Mouse (Mus musculus) right cerebral cortex, postnatal 25 days (tissue): Measurements from ENCODE around the gene Gpr157.

Source experiments
- DNase-seq: peaks from one replicate; pipeline ENCODE4 v3.0.0; 2022

Gpr157 gene

DNA sequence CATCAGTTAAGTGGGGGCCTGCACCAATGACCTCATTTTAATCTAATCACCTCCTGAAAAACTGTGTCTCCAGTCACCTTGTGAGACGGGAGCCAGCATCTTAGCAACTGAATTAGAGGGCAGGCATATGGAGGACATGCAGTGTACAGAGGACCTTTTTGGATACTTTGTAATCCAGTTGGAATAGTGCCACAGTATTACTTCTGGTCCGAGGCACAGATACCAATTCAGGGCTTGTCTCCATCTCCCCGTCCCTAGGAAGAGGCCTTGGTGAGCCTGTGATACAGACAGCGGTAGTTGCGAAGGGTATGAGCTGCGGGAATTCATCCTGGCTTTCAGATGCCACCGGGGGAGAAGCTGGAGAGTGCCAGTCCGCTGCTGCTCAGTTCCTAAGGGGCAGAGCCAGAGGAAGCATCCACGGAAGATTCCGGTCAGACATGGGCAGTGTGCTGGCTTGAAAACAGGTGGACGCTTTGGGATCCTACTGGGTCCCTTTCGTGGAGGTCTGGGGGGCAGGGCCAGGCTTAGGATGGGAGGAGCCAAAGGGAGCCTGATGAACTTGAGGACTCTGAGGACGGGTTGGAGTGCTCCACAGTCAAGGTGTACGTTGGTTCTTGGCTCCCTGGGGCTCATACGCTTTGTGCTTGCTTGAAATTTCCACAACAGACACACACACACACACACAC, 14.6 kb upstream of the Gpr157 start:
- no peak for DNase-seq

GRCm38 (mm10) chr4:150073102-150073473, 14.1 kb upstream of the Gpr157 start:
- no peak for DNase-seq

DNA sequence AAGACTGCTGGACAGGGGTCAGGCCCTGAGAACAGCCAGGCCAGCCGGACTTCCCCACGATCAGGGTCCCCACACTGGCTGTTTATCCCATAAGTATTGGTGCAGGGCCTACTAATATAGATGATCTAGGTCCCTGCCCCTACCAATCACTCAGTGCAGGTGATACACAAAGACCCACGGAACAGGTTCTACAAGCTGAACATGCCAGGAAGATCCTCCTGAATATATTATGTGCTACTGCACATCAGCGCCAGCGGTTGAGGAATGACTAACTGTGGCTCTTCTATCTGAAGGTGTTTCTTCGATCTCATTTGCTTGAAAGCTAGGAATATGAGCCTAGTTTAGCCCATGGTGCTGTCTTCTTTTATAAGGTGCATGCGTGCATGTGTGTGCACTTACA, 11.8 kb upstream of the Gpr157 start:
- no peak for DNase-seq

GRCm38 (mm10) chr4:150076147-150076546, 11.0 kb upstream of the Gpr157 start:
- DNase-seq, result no peak

GRCm38 (mm10) chr4:150078646-150079045, 8.5 kb upstream of the Gpr157 start:
- DNase-seq, result no peak

DNA sequence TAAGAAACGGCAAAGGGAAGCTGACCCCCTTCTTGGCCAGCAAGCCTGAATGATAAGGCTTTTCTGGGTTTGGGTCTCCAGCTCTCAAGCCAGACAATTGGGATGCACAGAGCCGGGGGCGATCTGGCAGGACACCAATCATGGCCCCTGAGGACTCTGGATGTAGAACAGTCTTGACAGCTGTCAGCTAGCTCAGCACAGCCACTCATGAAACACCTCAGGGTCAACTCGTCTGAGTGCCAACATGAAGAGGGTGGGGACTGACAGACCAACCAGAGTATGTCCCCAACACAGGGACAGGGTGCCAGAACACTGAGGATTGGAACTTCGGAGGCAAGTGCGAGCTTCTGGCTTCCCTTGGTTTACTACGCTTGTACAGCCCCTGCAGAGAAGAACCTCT, 7.9 kb upstream of the Gpr157 start:
- no peak for DNase-seq

DNA sequence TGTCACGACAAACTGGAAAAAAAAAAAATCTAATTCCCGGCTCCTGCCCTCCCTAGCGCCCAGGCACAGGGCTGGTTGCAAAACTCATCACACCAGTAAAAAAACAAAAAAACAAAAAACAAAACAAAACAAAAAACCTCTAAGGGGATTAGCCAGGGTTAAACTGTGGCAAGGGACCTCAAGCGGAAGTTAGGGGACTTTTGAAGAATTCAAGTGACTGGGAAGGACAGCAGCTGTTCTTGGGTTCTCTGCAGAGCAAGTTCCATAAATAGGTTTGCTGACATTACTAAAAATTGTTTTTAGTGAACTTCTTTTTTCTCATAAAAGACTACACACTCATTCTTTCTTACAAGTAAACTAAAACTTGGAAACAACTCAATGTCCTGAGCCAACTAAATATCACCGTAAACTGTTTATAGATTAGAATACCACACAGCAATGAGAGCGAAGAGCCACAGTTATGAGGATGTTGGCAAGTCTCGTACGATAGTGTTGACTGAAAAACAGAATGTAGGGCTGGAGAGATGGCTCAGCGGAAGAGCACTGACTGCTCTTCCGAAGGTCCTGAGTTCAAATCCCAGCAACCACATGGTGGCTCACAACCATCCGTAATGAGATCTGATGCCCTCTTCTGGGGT, 6.7 kb upstream of the Gpr157 start:
- no peak for DNase-seq

DNA sequence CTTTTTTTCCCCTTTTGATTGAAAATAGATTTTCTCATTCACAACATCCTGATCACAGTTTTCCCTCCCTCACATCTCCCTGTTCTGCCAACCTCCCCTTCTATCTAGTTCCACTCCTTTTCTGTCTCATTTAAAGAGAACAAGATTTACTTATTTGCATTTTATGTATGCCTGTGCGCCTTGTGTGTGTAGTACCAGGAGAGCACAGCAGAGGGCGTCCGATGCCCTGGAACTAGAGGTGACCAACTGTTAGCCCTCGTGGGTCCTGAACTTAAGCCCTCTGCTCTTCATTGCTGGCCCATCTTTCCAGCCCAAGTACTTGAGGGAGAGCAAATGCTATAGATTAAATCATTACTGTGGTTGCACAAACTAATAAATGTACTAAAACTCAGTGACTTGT, 1.8 kb upstream of the Gpr157 start:
- no peak for DNase-seq

- no peak for DNase-seq
Observed at GRCm38 (mm10) chr4:150086841-150087160, 364 bp upstream of the Gpr157 start.

DNA sequence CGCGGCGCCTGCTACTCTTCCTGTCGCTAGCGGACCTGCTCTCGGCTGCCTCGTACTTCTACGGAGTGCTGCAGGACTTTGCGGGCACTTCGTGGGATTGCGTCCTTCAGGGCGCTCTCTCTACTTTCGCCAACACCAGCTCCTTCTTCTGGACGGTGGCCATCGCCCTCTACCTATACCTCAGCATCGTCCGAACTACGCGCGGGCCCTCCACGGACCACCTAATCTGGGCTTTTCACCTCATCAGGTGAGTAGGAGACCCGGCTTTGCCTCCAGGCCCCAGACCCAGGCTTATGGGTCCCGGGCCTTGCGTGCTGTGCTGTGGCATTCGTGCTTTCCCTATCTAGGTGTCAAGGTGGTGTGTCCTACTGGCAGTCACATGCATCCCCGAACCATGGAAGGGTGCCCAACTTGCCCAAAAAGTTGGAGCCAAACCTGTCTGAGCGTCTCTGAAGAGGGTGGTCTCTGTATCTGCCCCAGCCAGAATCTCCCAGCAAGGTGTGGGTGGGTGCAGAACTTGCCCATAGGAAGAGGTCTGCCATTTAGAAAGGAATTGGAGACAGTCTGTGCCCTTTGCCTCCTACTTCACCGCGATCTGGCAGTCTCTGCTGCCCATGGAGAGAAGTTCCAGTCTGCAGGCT, 845 bp downstream of the Gpr157 start:
- no peak for DNase-seq

DNA sequence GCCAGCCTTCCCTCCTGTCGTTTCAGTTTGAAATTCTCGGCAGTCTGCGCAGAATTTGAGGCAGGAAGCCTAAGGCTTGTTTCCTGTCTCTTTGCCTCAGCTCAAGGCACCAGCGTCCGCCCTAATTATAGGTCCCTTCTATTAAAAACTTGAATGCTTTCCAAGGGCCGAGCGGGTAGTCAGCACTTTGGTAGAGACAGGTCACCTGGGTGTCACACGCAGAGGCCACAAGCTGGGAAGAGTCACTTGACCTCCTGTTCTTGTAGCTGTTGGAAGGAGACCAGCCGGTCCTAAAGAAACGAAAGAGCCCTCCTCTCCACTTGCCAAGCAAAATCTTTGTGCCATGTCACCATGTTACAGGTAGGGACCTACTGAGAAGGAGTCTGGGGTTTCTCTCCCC, 2.0 kb downstream of the Gpr157 start:
- no peak for DNase-seq

DNA sequence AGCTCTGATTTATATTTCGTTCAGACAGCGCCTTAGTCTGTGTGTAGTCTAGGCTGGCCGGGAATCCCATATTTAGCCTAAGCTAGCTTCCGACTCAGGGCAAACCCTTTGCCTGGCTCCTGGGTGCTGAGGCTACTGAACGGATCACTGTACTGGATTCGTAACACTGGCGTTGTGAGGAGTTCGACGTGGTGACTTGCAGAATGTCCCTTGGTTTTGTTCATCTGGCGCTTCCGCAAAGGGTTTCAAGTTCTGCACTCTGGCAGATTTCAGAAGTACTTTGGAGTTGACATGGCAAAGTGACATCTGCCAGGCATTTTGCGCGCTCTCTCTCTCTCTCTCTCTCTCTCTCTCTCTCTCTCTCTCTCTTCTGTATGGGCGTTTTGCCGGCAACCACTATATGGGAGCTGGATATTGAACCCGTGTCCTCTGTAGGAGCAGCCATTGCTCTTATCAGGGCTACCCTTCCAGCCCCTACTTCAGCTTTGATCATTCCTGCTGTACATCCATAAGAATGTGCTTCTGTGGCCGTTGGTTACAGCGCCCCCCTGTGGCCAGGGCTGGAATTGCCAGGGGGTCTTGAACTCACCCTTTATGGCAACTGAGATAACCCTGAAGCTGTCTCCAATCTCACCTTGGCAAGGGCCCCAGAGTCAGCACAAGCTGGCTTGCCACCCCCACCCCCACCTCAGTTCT, 4.9 kb downstream of the Gpr157 start:
- DNase-seq, result no peak

DNA sequence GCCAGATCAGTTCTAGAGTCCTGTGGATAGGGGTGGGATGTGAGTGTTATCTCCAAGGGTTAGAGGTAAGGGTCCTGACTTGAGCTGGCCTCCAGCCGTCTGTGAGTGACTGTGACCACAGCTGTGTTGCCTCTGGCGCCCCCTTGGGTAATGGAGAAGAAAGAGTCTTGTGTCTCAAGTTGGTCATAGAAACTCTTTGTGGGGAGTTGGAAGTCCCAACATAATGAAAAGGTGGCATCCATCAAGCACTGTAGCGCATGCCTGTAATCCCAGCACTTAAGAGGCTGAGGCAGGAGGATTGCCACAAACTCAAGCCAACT, 5.4 kb downstream of the Gpr157 start:
- DNase-seq, result no peak

- DNase-seq, result no peak
Observed at GRCm38 (mm10) chr4:150093560-150094462, 6.6 kb downstream of the Gpr157 start.

DNA sequence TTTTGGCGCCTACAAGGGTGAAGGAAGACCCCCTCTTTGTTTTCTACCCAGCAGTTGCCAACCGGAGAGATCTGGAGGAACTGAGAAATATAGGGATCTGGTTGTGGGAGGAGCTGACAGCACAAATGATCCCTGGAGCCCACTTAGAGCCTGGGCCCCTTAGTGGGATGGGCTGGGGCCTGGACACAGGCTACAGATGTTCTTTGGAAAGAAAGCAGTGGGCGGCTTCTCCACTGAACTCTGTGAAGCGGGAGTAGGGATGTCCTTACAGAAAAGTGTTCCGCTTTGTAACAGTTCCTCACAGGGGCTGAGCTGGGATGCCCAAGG, 7.3 kb downstream of the Gpr157 start:
- no peak for DNase-seq

DNA sequence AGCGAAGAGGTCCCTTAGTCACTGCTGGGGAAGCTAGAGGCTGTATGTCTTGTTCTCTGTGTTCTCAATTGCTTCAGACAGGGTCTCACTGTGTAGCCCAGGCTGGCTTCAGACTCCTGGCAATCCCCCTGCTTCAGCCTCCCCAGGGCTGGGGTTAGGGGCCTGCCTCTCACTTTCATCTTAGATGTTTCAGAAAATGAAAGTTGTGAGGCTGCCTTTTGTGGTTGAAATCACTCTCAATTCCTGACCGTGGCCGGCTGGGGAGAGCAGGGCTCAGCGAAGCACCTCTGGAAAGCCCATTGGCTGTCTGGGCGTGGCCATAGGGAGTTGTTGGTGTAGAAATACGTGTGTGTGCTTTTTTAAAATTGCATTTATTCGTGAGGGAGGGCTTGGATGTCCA, 9.1 kb downstream of the Gpr157 start:
- no peak for DNase-seq

DNA sequence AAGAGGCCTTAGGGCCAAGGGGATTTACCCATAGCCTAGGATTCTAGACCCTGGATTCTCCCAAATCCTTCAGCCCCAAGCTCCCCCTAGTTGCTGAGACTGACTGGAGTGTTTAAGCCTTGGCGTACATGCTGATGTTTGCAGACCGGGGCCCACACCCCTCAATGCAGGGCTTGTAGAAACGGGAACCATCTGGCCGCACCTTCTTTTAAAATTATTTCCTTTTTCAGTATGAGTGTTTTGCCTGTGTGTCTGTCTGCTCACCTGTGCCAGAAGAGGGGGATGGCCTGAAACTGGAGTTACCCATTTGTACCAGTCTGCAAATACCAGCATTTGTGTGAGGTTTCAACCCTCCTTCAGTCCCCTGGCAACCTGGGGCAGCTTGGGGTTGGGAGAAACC, 10.7 kb downstream of the Gpr157 start:
- DNase-seq, result no peak

- DNase-seq, result no peak
Observed at GRCm38 (mm10) chr4:150098880-150099279, 11.7 kb downstream of the Gpr157 start.

GRCm38 (mm10) chr4:150102822-150103221, 15.7 kb downstream of the Gpr157 start:
- no peak for DNase-seq

DNA sequence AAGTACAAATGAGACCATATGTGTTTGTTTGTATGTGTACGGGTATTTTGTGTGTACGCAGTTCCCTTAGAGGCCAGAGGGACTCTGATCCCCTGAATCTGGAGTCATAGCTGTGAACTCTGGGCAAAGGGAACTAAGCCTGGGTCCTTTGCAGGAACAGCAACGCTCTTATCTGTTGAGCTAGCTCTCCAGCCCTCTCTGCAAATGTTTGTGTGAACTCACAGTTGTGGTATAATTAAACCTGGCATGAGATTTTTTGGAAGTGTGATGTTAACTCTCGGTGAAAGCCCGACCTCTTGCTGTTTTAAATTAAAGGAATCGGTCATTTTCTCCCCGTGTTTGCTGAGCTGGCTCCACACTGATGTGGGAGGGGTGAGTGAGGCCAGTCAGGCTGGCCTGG, 18.5 kb downstream of the Gpr157 start:
- DNase-seq, result no peak

DNA sequence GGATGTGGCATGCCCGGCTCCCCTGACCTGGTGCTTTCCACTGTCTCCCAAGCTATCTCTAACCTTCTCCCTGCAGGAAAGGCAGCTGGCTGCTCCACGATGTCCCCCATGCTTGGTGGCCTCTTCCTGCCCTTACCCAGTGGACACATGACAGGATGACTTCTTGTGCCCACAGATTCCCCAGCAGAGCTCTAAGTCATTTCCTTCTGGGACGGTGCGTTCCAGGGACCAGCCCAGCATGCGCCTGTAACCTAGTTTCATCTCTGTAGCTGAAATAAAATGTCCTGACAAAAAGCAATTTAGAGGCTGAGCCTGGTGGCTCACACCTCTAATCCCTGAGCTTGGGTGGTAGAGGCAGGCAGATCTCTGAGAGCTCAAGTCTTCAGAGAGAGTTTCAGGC, 19.5 kb downstream of the Gpr157 start:
- no peak for DNase-seq

DNA sequence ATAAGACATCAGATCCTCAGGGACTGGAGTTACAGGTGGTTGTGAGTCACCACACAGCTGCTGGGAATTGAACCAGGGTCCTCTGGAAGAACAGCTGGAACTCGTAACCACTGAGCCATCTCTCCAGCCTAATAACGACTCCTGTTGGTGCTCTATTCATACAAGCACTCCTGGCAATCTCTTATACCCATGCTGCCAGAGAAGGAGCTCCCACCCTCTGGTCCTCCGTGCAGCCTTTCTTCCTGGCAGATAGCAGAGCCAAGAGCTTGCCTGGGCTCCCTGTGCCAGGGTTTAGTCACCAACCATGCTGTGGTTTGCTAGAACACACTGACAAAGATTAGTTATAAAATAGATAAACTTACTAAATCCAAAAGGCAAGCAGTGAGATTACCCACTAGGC, 22.5 kb downstream of the Gpr157 start:
- DNase-seq, result no peak

DNA sequence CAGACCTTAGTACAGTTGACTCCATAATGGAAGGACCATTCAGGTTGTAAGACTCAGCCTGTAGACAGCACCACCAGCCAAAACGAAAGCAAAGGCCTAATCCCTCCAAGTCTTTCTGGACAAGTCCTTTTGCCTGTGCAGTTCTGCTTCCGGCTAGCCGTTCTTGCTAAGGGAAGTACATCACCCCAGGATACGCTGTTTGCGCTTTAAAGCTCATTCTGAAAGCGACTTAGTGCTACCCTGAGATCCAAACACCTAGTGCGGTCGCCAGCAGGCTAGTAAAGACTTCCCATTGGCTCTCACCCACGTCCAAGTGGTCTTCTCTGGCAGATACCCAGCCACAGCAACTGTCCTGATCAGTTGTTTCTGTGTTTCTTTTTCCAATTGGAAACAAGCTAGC, 23.2 kb downstream of the Gpr157 start:
- DNase-seq, result no peak
